ENCODE assay signal across 7 mouse cellular contexts in genomic region chr16:30307961-30308615, GRCm38 (mm10). TPM values are rescaled to one million over a fixed set of nuclear protein-coding genes. Genes with fewer than 3 reads are reported as not detected.
DNase-seq lines count a peak whose midpoint lies in the region; ATAC-seq and TF ChIP-seq lines count a peak whose summit lies in the region.

No protein-coding gene starts in this region.

- H3K79me2 ChIP-seq in liver, adult 2 months (ENCODE audit: control insufficient read depth, insufficient read depth, low read length): no peaks in the 10 kb centered on the region

- peak overlapping the region; percentile 48 for H3K4me3 ChIP-seq in liver, adult 2 months (ENCODE audit: insufficient read depth, low read depth, low read length)
- H3K4me3 ChIP-seq in embryonic facial prominence, embryonic 14.5 days (ENCODE audit: low read depth, low read length): peak overlapping the region; percentile 64
- H3K4me3 ChIP-seq in hindbrain, embryonic 16.5 days (ENCODE audit: low read length): peak overlapping the region; percentile 53

- TF ChIP-seq POLR2A in liver, adult 2 months (IDR thresholded peaks at IDR 0.05; ENCODE audit: extremely low read depth, insufficient read depth, low read length): no peak

- H3K36me3 ChIP-seq in liver, adult 2 months (ENCODE audit: control insufficient read depth, insufficient read depth, low read length): peaks cover 3% of the 10 kb centered on the region; the same call in 1 of the 2 replicates
- no peaks in the 10 kb centered on the region for H3K36me3 ChIP-seq in embryonic facial prominence, embryonic 14.5 days (ENCODE audit: control insufficient read depth, insufficient read depth, low read length)
- H3K36me3 ChIP-seq in hindbrain, embryonic 16.5 days (ENCODE audit: control insufficient read depth, insufficient read depth, low read length): no peaks in the 10 kb centered on the region

- H3K27ac ChIP-seq in liver, adult 2 months (replicated peaks; ENCODE audit: insufficient read depth, low read depth, low read length): no peak overlapping the region
- no peak overlapping the region for H3K27ac ChIP-seq in embryonic facial prominence, embryonic 14.5 days (replicated peaks; ENCODE audit: low read depth, low read length)
- no peak overlapping the region for H3K27ac ChIP-seq in hindbrain, embryonic 16.5 days (ENCODE audit: low read depth, low read length)

- H3K4me1 ChIP-seq in liver, adult 2 months (ENCODE audit: control insufficient read depth, insufficient read depth, low read length): peaks cover 17% of the 10 kb centered on the region
- peaks cover 10% of the 10 kb centered on the region; the same call in 1 of the 2 replicates for H3K4me1 ChIP-seq in embryonic facial prominence, embryonic 14.5 days (ENCODE audit: control insufficient read depth, insufficient read depth, low read length)
- peaks cover 15% of the 10 kb centered on the region for H3K4me1 ChIP-seq in hindbrain, embryonic 16.5 days (ENCODE audit: control insufficient read depth, insufficient read depth, low read depth, low read length)

- no peak for DNase-seq in liver, adult 2 months (ENCODE audit: extremely low read depth, low read depth, low spot score)
- no peak for DNase-seq in liver
- DNase-seq in embryonic facial prominence, embryonic 14.5 days (ENCODE audit: low spot score): no peak
- peak; percentile 2 for DNase-seq in lung, postnatal 25 days (ENCODE audit: low spot score)
- DNase-seq in Muller cell, postnatal 12 days (ENCODE audit: inconsistent ontology term): no peak
- no peak for DNase-seq in right cerebral cortex, postnatal 25 days

- H3K4me2 ChIP-seq in embryonic facial prominence, embryonic 14.5 days (ENCODE audit: low read depth, low read length): peak overlapping the region; percentile 99
- H3K4me2 ChIP-seq in hindbrain, embryonic 16.5 days (ENCODE audit: low read length): peak overlapping the region; percentile 98

- no peak for TF ChIP-seq CTCF in liver, adult 2 months (IDR thresholded peaks at IDR 0.05; ENCODE audit: low read depth, low read length)

- no peaks in the 10 kb centered on the region for H3K9me3 ChIP-seq in embryonic facial prominence, embryonic 14.5 days (ENCODE audit: control insufficient read depth, low read length)
- no peaks in the 10 kb centered on the region for H3K9me3 ChIP-seq in hindbrain, embryonic 16.5 days (ENCODE audit: control insufficient read depth, low read length)

- peak overlapping the region; percentile 68 for H3K9ac ChIP-seq in liver, adult 2 months (ENCODE audit: low read depth, low read length)
- peak overlapping the region; percentile 58 for H3K9ac ChIP-seq in embryonic facial prominence, embryonic 14.5 days (ENCODE audit: low read depth, low read length)
- H3K9ac ChIP-seq in hindbrain, embryonic 16.5 days (ENCODE audit: low read depth, low read length): peak overlapping the region; percentile 61

- no peaks in the 10 kb centered on the region for H3K27me3 ChIP-seq in liver, adult 2 months (ENCODE audit: control insufficient read depth, insufficient read depth, low read length)
- H3K27me3 ChIP-seq in embryonic facial prominence, embryonic 14.5 days (replicated peaks; ENCODE audit: control insufficient read depth, insufficient read depth, low read length): peaks cover 55% of the 10 kb centered on the region
- peaks cover 29% of the 10 kb centered on the region for H3K27me3 ChIP-seq in hindbrain, embryonic 16.5 days (replicated peaks; ENCODE audit: control insufficient read depth, insufficient read depth, low read length)

- 28% methylated on average over 29 of the region's 29 CpGs for WGBS in liver, adult 2 months
- 19% methylated on average over 22 of the region's 29 CpGs for WGBS in embryonic facial prominence, embryonic 14.5 days
- WGBS in hindbrain, embryonic 16.5 days: 13% methylated on average over 28 of the region's 29 CpGs

- no peak for ATAC-seq in embryonic facial prominence, embryonic 14.5 days (ENCODE audit: low read depth)
- ATAC-seq in hindbrain, embryonic 16.5 days: peak; percentile 13; the same call in 1 of the 2 replicates

RNA-seq across cellular contexts. Expression of gene Gp5, which starts 2.5 kb away (rescaled TPM):
- total RNA-seq in liver, adult 2 months (2014; rRNA removed): 0.28 and 0.34 TPM in 2 replicates
- 0.17 and 0.20 TPM in 2 replicates for polyA plus RNA-seq in liver, adult 2 months (2012; rRNA removed)
- polyA plus RNA-seq in embryonic facial prominence, embryonic 14.5 days (2014; fragmentation: Nextera tagmentation; extraction: Ambion mirVana): 0.32 and 0.56 TPM in 2 replicates
- 0.55 and 0.95 TPM in 2 replicates for polyA plus RNA-seq in hindbrain, embryonic 16.5 days (2015; fragmentation: Nextera tagmentation; extraction: Ambion mirVana)

RNA-seq across cellular contexts. Expression of gene Lrrc15, which starts 25.0 kb away (rescaled TPM):
- total RNA-seq in liver, adult 2 months (2014; rRNA removed): 0.07 TPM in 1 of 2 replicates, not detected in the other
- polyA plus RNA-seq in liver, adult 2 months (2012; rRNA removed): 0.02 TPM in 1 of 2 replicates, not detected in the other
- polyA plus RNA-seq in embryonic facial prominence, embryonic 14.5 days (2014; fragmentation: Nextera tagmentation; extraction: Ambion mirVana): 2.3 and 2.7 TPM in 2 replicates
- polyA plus RNA-seq in hindbrain, embryonic 16.5 days (2015; fragmentation: Nextera tagmentation; extraction: Ambion mirVana): 0.32 and 0.40 TPM in 2 replicates

RNA-seq across cellular contexts. Expression of gene Cpn2, which starts 40.8 kb away (rescaled TPM):
- 137 and 158 TPM in 2 replicates for total RNA-seq in liver, adult 2 months (2014; rRNA removed)
- 263 and 285 TPM in 2 replicates for polyA plus RNA-seq in liver, adult 2 months (2012; rRNA removed)
- polyA plus RNA-seq in embryonic facial prominence, embryonic 14.5 days (2014; fragmentation: Nextera tagmentation; extraction: Ambion mirVana): 0.05 TPM in 1 of 2 replicates, not detected in the other
- not detected in 2 replicates for polyA plus RNA-seq in hindbrain, embryonic 16.5 days (2015; fragmentation: Nextera tagmentation; extraction: Ambion mirVana)

Comparison
In these comparisons a context has a peak if more than half of its experiments do, and no peak if none do; other contexts are left out.
1. RNA of gene Cpn2, which starts 40.8 kb away (polyA plus RNA-seq): 263 to 285 TPM in liver, adult 2 months; 0.05 TPM in embryonic facial prominence, embryonic 14.5 days and not detected in hindbrain, embryonic 16.5 days; every median in the first group is over 100 times any median in the second.
2. Peak in every context shown above with its lines, with median percentiles within 50 percentile points of each other: H3K4me3 ChIP-seq and H3K9ac ChIP-seq.